Mouse (Mus musculus) telencephalon, adult 2 months (tissue): ENCODE results near the gene Ralbp1.

ENCODE experiments used
- DNase-seq: peaks from one replicate; pipeline ENCODE4 v3.0.0-alpha.2; 2011; ENCODE audit warnings: low read depth, low spot score

Gene Ralbp1

GRCm38 (mm10) chr17:65885697-65886529 lies at the start of gene Ralbp1:
TSS of gene Ralbp1 (minus strand) at chr17:65885798.
- peak; percentile 80 for DNase-seq

DNA sequence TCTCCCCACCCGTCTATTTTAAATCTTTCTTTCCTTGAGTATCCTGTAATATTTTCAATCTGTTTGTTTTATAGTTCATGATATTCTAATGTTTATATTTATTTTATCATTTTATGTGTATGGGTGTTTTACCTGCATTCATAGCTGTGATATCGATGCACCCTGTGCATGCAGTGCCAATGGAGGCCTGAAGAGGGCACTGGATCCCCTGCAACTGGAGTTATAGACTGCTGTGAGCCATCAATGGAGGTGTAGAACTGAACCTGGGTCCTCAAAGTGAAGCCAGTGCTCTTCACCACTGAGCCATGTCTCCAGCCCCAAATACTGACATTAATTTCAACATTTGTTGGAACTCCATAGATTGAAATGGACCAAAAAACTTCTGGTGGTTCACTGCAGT lies 48.1 kb upstream of the Ralbp1 start:
- no peak for DNase-seq

GRCm38 (mm10) chr17:65931525-65931924 lies 45.9 kb upstream of the Ralbp1 start:
- DNase-seq = no peak

DNA sequence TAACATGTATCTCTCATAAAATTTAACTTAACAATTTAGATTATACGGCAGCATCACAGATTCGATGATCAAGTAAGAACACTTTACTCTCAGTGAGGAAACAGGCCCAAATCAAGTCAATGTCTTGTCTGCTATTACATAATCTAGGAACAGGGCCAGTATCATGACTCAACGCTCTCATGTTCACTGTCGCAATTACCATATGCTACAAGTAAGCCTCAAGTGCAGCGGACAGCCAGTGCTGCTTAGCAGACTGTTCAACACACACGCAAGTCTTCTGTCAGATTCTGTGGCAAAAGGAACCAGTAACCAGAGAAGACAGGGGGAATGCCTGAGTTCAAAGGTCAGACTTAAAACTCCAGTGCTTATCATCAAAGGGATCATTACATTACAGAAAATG lies 45.4 kb upstream of the Ralbp1 start:
- peak; percentile 92 for DNase-seq

GRCm38 (mm10) chr17:65930158-65930826 lies 44.7 kb upstream of the Ralbp1 start:
- DNase-seq = no peak

DNA sequence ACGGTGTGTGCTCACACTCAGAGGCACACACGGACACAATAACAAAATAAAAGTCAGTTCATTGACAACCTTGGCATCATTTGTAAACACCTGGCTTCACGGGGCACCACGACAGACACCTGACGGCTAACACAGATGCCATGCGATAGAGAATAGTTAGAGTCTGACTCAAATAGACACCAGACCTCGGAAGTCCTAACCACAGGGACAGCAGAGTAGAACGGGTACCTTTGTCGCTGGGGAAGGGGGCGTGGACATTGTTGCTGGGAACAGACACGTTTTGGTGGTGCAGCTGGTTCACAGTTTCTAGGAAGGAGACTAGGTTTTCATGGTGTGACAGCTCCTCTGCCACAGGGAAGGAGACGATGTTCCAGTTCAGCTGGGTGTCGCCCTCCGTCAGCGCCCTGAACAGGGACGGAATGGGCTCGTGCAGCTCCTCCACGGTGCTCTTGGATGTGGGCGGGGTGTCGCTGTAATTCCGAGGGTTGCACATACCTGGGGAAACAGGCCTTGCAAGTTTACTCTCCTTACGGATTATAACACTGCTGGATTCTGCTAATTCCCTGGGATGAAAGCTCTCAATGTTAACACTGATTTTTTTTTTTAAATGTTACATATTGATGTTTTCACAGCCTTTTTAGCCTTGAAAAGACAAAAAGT lies 43.9 kb upstream of the Ralbp1 start:
- DNase-seq = no peak

GRCm38 (mm10) chr17:65927077-65927476 lies 41.5 kb upstream of the Ralbp1 start:
- DNase-seq = no peak

- DNase-seq = no peak
These were observed 38.6 kb upstream of the Ralbp1 start for GRCm38 (mm10) chr17:65924218-65924617.

- no peak for DNase-seq
These were observed 36.4 kb upstream of the Ralbp1 start for GRCm38 (mm10) chr17:65921975-65922374.

DNA sequence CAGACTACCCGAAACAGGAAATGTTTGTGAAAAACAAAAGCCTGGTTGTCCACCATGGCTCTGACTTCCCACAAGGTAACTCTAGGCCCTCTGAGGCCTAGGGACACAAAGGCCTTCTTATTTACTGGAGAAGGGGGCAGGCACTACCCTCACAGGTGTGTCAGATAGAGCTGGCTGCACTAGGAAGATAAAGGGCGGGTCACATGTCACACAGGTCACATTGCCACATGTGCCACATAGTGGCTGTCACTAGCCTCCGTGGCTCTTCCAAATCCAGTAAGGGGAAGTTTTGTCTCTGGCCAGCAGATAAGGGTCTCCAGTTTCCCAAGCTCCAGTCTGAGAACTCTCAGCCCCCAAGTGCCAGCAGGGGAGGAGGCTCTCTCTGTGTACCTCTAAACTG lies 33.6 kb upstream of the Ralbp1 start:
- no peak for DNase-seq

DNA sequence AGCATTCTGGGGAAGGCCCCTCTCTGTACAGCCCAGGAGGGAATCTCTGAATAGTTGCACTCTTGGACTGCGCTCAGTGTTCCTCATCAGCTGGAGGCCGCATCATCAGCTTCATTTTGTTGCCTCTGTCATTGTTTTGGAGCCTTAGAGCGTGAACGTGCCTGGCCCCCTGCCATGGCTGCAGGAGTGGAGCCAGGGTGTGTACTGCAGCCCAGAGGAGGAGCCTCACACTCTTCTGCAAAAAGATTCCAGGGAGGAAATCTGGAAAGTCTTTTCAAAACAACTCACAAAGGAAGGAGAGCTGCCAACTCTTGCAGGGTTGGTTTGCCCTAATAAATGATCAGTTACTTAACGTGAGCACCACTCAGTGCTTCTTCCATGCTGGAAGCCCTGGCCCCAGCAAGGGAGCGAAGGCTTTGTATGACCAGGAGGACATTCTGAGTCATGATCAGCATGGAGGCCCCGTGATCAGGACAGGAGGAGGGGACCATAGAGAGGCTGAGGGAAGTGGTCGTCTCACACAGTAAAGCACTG lies 30.6 kb upstream of the Ralbp1 start:
- peak; percentile 42 for DNase-seq

DNA sequence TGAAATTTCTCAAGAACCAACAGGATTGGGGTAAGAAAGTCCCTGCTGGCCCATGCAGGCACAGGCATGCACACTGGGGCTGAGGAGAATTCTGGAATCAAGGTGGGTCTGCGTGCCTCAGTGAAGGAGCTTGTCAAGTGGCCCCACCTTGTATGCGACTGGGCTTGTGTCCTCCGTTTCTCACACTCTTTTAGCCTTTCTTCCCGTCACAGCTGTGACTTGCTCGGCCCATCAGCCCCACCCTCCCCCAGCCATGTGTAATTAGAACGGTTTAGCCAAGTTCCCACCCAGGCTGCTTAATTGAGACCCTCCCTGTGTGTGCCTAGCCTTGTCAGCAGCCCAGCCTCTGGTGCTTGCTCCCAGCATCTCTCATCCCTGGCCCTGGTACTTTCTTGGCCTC lies 28.5 kb upstream of the Ralbp1 start:
- no peak for DNase-seq

DNA sequence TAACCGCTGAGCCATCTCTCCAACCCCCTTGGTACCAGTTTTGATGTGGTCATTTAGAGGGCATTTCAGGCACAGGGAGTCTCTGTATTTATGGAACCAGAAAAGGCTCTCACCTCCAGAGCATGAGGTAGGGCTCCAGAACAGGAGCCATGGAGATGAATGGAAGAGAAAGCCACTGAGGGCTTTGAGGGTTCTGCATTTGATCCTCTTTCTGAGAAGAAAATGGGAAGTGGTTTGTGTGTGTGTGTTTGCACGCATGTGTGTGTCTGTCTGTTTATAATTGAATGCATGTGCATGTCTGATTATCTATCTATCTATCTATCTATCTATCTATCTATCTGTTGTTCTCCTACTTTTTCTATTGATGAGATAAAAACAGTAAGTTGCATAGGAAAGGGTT lies 26.6 kb upstream of the Ralbp1 start:
- no peak for DNase-seq

DNA sequence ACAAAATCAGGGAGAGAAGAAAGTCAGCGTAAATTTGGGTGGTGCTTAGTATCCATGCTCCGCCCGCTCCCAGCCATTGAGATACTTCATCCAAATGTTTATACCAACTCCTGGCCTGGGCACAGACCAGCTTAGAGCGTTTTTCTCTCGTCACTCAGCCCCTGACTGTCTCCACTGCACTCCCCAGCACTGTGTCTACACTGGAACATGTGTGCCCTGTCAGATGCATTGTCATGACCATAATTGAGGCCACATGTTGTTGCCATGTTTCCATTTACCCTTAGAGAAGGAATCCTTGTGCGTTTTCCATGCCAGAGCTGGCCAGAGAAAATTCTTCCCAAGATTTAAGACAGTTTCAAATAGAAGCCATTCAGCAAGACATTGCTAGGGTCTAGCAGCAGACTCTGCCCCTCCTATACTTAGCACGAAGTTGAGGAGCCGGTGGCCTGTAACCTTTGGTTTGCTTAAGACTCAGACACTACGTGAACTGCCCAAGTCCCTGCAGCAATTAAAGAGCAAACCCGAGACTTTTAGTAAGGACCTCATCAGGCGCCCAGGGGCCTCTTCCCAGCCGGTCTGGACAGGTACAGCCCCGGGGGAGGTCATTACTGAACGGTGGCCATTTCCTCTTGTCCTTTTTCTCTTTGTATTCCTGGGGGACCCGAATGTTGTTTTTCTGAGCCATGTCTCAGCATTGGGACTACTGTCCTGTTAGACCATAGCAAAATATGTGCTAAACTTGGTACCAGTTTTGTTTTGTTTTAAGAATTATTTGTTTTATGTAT lies 25.9 kb upstream of the Ralbp1 start:
- DNase-seq = no peak

DNA sequence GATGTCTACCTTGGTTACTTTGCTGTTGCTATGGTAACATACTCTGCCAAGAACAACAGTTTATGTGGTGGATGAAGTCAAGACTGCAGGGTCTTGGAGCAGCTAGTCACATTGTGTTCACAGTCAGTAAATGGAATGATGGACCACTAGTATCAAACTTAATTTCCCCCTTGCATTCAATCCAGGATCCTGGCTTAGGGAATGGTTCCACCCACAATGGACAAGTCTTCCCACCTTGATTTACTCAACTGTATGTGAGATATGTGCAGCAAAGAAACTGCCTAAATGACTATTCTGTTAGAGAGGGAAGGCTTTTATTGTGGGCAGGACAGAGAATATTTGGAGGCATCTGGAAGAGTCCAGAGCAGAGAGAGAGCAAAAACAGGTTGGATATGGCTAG lies 22.7 kb upstream of the Ralbp1 start:
- no peak for DNase-seq

GRCm38 (mm10) chr17:65906895-65907401 lies 21.4 kb upstream of the Ralbp1 start:
- DNase-seq = no peak

- no peak for DNase-seq
These were observed 20.8 kb upstream of the Ralbp1 start for GRCm38 (mm10) chr17:65906313-65906894.

GRCm38 (mm10) chr17:65905241-65905640 lies 19.6 kb upstream of the Ralbp1 start:
- no peak for DNase-seq

DNA sequence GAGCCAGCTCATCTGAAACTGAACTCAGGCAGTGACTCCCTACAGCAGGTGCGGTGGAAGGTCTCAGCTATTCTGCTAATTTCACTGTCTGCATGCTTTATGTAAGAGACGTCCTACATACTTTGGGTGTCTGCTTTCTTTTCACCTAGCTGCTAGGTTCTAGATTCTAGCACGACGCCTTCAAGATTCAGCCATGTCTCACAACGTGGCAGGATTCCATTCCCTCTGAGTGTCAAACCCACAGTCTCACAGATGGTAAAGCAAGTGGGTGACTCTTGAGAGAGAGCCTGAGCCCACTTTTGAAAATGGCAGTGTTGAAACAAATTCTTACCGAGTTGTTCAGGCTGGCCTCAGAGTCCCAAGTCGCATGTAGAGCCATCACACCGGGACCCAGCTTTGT lies 18.2 kb upstream of the Ralbp1 start:
- DNase-seq = peak; percentile 80

DNA sequence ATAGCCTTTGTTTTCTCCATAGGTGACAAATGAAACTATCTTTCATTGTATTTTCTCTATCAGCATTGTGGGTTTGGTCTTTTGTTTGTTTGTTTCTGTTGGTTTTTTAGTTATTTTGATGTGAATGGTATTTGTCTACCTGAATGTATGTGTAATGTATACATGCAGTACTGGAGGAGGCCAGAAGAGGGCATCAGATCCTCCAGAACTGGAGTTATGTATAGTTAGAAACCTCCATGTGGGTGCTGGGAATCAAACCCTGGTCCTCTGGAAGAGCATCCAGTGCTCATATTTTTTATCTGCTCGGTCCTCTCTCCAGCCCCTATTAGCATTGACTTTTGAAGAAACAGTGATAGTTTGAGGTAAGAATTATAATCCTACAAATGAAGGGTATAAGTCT lies 17.4 kb upstream of the Ralbp1 start:
- DNase-seq = no peak

DNA sequence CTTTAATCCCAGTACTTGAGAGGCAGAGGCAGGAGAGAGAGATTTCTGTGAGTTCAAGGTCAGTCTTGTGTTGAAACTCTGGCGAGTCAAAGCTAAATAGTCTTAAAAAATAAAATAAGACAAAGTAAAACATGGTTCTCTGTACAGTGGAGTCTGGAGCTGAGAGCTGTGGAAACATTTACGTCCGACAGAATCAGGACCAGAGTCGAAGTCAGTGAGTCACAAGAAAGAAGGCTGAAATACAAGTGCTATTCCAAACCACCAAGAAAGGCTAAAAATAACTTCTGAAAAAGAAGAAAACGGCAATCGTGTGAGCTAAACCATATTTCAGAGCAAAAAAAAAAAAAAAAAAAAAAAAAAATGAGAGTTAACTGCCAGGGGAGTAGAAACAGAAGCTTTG lies 16.7 kb upstream of the Ralbp1 start:
- DNase-seq = peak; percentile 36
